Mouse (Mus musculus): ENCODE measurements around the gene Lrguk.

DNA sequence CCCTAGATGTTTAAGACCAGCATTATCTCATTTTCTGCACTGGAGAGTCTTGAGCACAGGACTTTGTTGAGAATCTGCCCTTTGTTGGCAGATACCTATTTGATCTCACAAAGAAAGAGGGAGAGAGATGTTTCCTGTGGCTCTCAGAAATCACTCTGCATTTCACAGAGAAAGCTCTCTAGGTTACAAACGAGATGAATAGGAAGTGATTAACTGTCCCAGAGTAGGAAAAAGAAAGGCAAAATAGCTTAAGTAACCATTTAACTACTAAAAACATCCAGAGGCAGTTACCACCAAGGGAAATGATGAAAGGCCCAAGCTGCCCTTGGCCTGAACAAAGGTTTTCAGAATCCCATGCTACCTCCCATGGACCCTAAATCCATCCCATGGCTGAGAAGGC, 26.2 kb upstream of the Lrguk start:
- TF ChIP-seq CTCF (IDR thresholded peaks at IDR 0.05) = no peak
- no peak for TF ChIP-seq POLR2A (IDR thresholded peaks at IDR 0.05; ENCODE audit: insufficient read depth, low read depth, low read length)
- TF ChIP-seq EP300 (IDR thresholded peaks at IDR 0.05; ENCODE audit: insufficient read depth, low read depth, low read length) = no peak
